Mouse (Mus musculus): ENCODE results near the gene Rnf6.

- TF ChIP-seq CTCF (IDR thresholded peaks at IDR 0.05; ENCODE audit: control insufficient read depth, insufficient read depth, insufficient replicate concordance, low read depth, low read length) (no peak), POLR2A (IDR thresholded peaks at IDR 0.05; ENCODE audit: control insufficient read depth, low read depth, low read length) (no peak)
These were observed 19.8 kb upstream of the Rnf6 start for GRCm38 (mm10) chr5:146241202-146241601.
